Mouse (Mus musculus) erythroblast, embryonic 14.5 days (primary cell): Measurements from ENCODE around the gene Ptprs. TPM values are rescaled to one million over a fixed set of nuclear protein-coding genes. Genes with fewer than 3 reads are reported as not detected.

Experiments
- H3K27me3 ChIP-seq: 2 replicates; pipeline ENCODE4 v1.6.1; 2012; ENCODE audit warnings: inconsistent platforms; ENCODE audit not compliant: control insufficient read depth
- H3K36me3 ChIP-seq: 2 replicates; pipeline ENCODE4 v1.6.1; 2012; ENCODE audit warnings: mild to moderate bottlenecking, inconsistent platforms; ENCODE audit not compliant: control insufficient read depth
- H3K4me1 ChIP-seq: 2 replicates; pipeline ENCODE4 v1.6.1; 2012; ENCODE audit warnings: inconsistent platforms; ENCODE audit not compliant: control insufficient read depth
- H3K4me3 ChIP-seq: replicated peaks from 2 replicates; pipeline ENCODE3; 2012; ENCODE audit warnings: moderate library complexity, mild to moderate bottlenecking, inconsistent platforms
- H3K9me3 ChIP-seq: 2 replicates; pipeline ENCODE4 v1.6.1; 2012; ENCODE audit warnings: low read length, inconsistent platforms, mixed read lengths; ENCODE audit not compliant: control insufficient read depth
- GATA1 ChIP-seq: IDR thresholded peaks from 2 replicates; pipeline ENCODE4 v1.6.1; 2012; ENCODE audit warnings: low read length, inconsistent platforms, mixed read lengths
- TAL1 ChIP-seq: IDR thresholded peaks from 3 replicates; pipeline ENCODE4 v1.6.1; 2012; ENCODE audit warnings: low read length, inconsistent platforms, mixed read lengths
- polyA plus RNA-seq: library from polyadenylated mRNA; stranded (reverse); fragments of >175 nt; gene quantifications from 2 replicates; pipeline ENCODE4 v1.2.3, GENCODE M21; 2012

Gene Ptprs
- polyA plus RNA-seq, 1 experiment: 0.44 TPM

- no peaks in the 10 kb centered on the region for H3K36me3 ChIP-seq
- peaks cover 22% of the 10 kb centered on the region for H3K4me1 ChIP-seq
- peaks cover 9% of the 10 kb centered on the region; the same call in 1 of the 2 replicates for H3K9me3 ChIP-seq
- TF ChIP-seq TAL1 (no peak), GATA1 (no peak)
- no peak overlapping the region for H3K4me3 ChIP-seq
- peaks cover 37% of the 10 kb centered on the region for H3K27me3 ChIP-seq
These were observed 11.9 kb downstream of the Ptprs start for GRCm38 (mm10) chr17:56464345-56464744.

- H3K4me1 ChIP-seq: peaks cover 22% of the 10 kb centered on the region
- no peak overlapping the region for H3K4me3 ChIP-seq
- TF ChIP-seq TAL1 (no peak), GATA1 (no peak)
- H3K9me3 ChIP-seq: peaks cover 6% of the 10 kb centered on the region; the same call in 1 of the 2 replicates
- no peaks in the 10 kb centered on the region for H3K36me3 ChIP-seq
- H3K27me3 ChIP-seq: peaks cover 29% of the 10 kb centered on the region
These were observed 12.8 kb downstream of the Ptprs start for GRCm38 (mm10) chr17:56463500-56463899.

GRCm38 (mm10) chr17:56462835-56463455, 13.3 kb downstream of the Ptprs start:
- TF ChIP-seq TAL1: no peak
- no peak for TF ChIP-seq GATA1
- peaks cover under 1% of the 10 kb centered on the region; the same call in 1 of the 2 replicates for H3K9me3 ChIP-seq
- H3K27me3 ChIP-seq: peaks cover 23% of the 10 kb centered on the region
- peak overlapping the region; percentile 69 for H3K4me3 ChIP-seq
- peaks cover 22% of the 10 kb centered on the region for H3K4me1 ChIP-seq
- no peaks in the 10 kb centered on the region; the same call in 1 of the 2 replicates for H3K36me3 ChIP-seq

- Histone ChIP-seq H3K27me3 (peaks cover 23% of the 10 kb centered on the region), H3K9me3 (no peaks in the 10 kb centered on the region), H3K4me3 (peak overlapping the region; percentile 69), H3K36me3 (peaks cover 2% of the 10 kb centered on the region; the same call in 1 of the 2 replicates), H3K4me1 (peaks cover 22% of the 10 kb centered on the region)
- TF ChIP-seq TAL1: no peak
- no peak for TF ChIP-seq GATA1
These were observed 14.2 kb downstream of the Ptprs start for GRCm38 (mm10) chr17:56461771-56462743.

GRCm38 (mm10) chr17:56460876-56461275, 15.4 kb downstream of the Ptprs start:
- H3K4me3 ChIP-seq: peak overlapping the region; percentile 69
- H3K9me3 ChIP-seq: no peaks in the 10 kb centered on the region
- TF ChIP-seq GATA1: no peak
- TF ChIP-seq TAL1: no peak
- peaks cover 22% of the 10 kb centered on the region for H3K4me1 ChIP-seq
- H3K36me3 ChIP-seq: peaks cover 2% of the 10 kb centered on the region; the same call in 1 of the 2 replicates
- peaks cover 23% of the 10 kb centered on the region for H3K27me3 ChIP-seq

- TF ChIP-seq TAL1 (no peak), GATA1 (no peak)
- no peaks in the 10 kb centered on the region for H3K9me3 ChIP-seq
- peaks cover 15% of the 10 kb centered on the region for H3K4me1 ChIP-seq
- H3K36me3 ChIP-seq: peaks cover 8% of the 10 kb centered on the region; the same call in 1 of the 2 replicates
- H3K4me3 ChIP-seq: no peak overlapping the region
- H3K27me3 ChIP-seq: peaks cover 15% of the 10 kb centered on the region
These were observed 18.8 kb downstream of the Ptprs start for GRCm38 (mm10) chr17:56457442-56457841.

- no peak for TF ChIP-seq GATA1
- Histone ChIP-seq H3K4me1 (peaks cover 4% of the 10 kb centered on the region), H3K27me3 (peaks cover 8% of the 10 kb centered on the region), H3K36me3 (peaks cover 13% of the 10 kb centered on the region; the same call in 1 of the 2 replicates), H3K9me3 (no peaks in the 10 kb centered on the region), H3K4me3 (no peak overlapping the region)
These were observed 19.9 kb downstream of the Ptprs start for GRCm38 (mm10) chr17:56456353-56456752.

- H3K9me3 ChIP-seq: no peaks in the 10 kb centered on the region
- no peak overlapping the region for H3K4me3 ChIP-seq
- TF ChIP-seq GATA1: no peak
- no peak for TF ChIP-seq TAL1
- no peaks in the 10 kb centered on the region for H3K4me1 ChIP-seq
- no peaks in the 10 kb centered on the region for H3K27me3 ChIP-seq
- H3K36me3 ChIP-seq: peaks cover 21% of the 10 kb centered on the region; the same call in 1 of the 2 replicates
These were observed 22.6 kb downstream of the Ptprs start for GRCm38 (mm10) chr17:56453689-56454088.

- Histone ChIP-seq H3K9me3 (no peaks in the 10 kb centered on the region), H3K36me3 (peaks cover 22% of the 10 kb centered on the region; the same call in 1 of the 2 replicates), H3K4me3 (no peak overlapping the region), H3K27me3 (no peaks in the 10 kb centered on the region), H3K4me1 (no peaks in the 10 kb centered on the region)
- no peak for TF ChIP-seq GATA1
- no peak for TF ChIP-seq TAL1
These were observed 23.0 kb downstream of the Ptprs start for GRCm38 (mm10) chr17:56453251-56453650.
